Mouse (Mus musculus): ENCODE measurements around the gene Slc27a4. TPM values are rescaled to one million over a fixed set of nuclear protein-coding genes. Genes with fewer than 3 reads are reported as not detected.
A peak's percentile ranks its signal among the peaks of the same experiment; 100 is the strongest.

Slc27a4 gene
- total RNA-seq, 2 experiments from 2014 or later, result 93.4 to 96.7 TPM

GRCm38 (mm10) chr2:29849841-29850480 lies 47.5 kb downstream of the Slc27a4 start:
- intact Hi-C loops (cut with DNase I), result no loop called here
- no peak for DNase-seq (ENCODE audit: low spot score in 2 of 2)

GRCm38 (mm10) chr2:29852957-29853485 lies 50.6 kb downstream of the Slc27a4 start:
- no peak for DNase-seq (ENCODE audit: low spot score in 2 of 2)
- intact Hi-C loops (cut with DNase I), result no loop called here

- no peak for DNase-seq (ENCODE audit: low spot score in 2 of 2)
These were observed 51.3 kb downstream of the Slc27a4 start for GRCm38 (mm10) chr2:29853736-29854135.

GRCm38 (mm10) chr2:29855585-29856210 lies 53.3 kb downstream of the Slc27a4 start:
- intact Hi-C loops (cut with DNase I), result no loop called here
- DNase-seq (ENCODE audit: low spot score in 2 of 2), result no peak

More at GRCm38 (mm10) chr2:29853736-29854135, 51.3 kb downstream of the Slc27a4 start:
- intact Hi-C loops (cut with DNase I), result no loop called here

- no peak for DNase-seq (ENCODE audit: low spot score in 2 of 2)
- intact Hi-C loops (cut with DNase I), result no loop called here
These were observed 54.2 kb downstream of the Slc27a4 start for GRCm38 (mm10) chr2:29856451-29857260.

- intact Hi-C loops (cut with DNase I), result no loop called here
- no peak for DNase-seq (ENCODE audit: low spot score in 2 of 2)
These were observed 54.9 kb downstream of the Slc27a4 start for GRCm38 (mm10) chr2:29857341-29857740.

GRCm38 (mm10) chr2:29857967-29858366 lies 55.5 kb downstream of the Slc27a4 start:
- intact Hi-C loops (cut with DNase I), result no loop called here
- DNase-seq (ENCODE audit: low spot score in 2 of 2), result no peak

- DNase-seq (ENCODE audit: low spot score in 2 of 2), result peak; percentile 50 to 63
- intact Hi-C loops (cut with DNase I), result loop anchor here (1.0 kb wide), 1 partner anchor 40 kb away; no protein-coding TSS in a partner anchor
These were observed 56.5 kb downstream of the Slc27a4 start for GRCm38 (mm10) chr2:29858748-29859473.

- DNase-seq (ENCODE audit: low spot score in 2 of 2), result no peak
- intact Hi-C loops (cut with DNase I), result no loop called here
These were observed 62.7 kb downstream of the Slc27a4 start for GRCm38 (mm10) chr2:29865125-29865524.

Small RNA genes within 50 kb of the gene (microRNA-seq; reads per million reads assigned to microRNA genes)
- gene Mir219a-2, result 0 to 0.34 reads per million in 2 experiments
- gene Mir219b, result 0 reads per million in 2 experiments

Other genes starting within 250 kb of the Slc27a4 start
- 100 to 1,000 TPM; 118 to 124 TPM for gene Rapgef1, start 182.9 kb upstream of the Slc27a4 start, total RNA-seq (2021)
- gene Gm13420, start 50.9 kb upstream of the Slc27a4 start, total RNA-seq (2021), result 1 to 10 TPM; 2.3 TPM
- gene Gm13547, start 43.3 kb upstream of the Slc27a4 start, total RNA-seq (2021), result not detected
- gene Coq4, start 15.1 kb upstream of the Slc27a4 start, total RNA-seq (2021), result 10 to 100 TPM; 35.6 to 37.5 TPM
- gene Trub2, start 14.1 kb upstream of the Slc27a4 start, total RNA-seq (2021), result 10 to 100 TPM; 47.9 to 51.2 TPM
- 10 to 100 TPM; 57.3 to 60.2 TPM for gene Urm1, start 17.4 kb downstream of the Slc27a4 start, total RNA-seq (2021)
- 1 to 10 TPM; 5.2 to 7.2 TPM for gene Cercam, start 66.5 kb downstream of the Slc27a4 start, total RNA-seq (2021)
- 10 to 100 TPM; 92.6 to 95.3 TPM for gene Odf2, start 86.6 kb downstream of the Slc27a4 start, total RNA-seq (2021)
- gene Gle1, start 132.8 kb downstream of the Slc27a4 start, total RNA-seq (2021), result 10 to 100 TPM; 35.9 to 37.4 TPM
- gene Sptan1, start 162.9 kb downstream of the Slc27a4 start, total RNA-seq (2021), result 1,000 to 10,000 TPM in 1 of 2 experiments, 100 to 1,000 TPM in 1; 952 to 1,021 TPM
- gene Wdr34, start 246.2 kb downstream of the Slc27a4 start, total RNA-seq (2021), result 10 to 100 TPM; 42.6 to 47.8 TPM